Mouse (Mus musculus): ENCODE data around the gene Wdr34.
"Not testable (repeated sequence)": the region's sequence is repeated elsewhere in the genome, so short reads cannot be mapped to it uniquely, and the experiment has no call there.

Gene Wdr34

DNA sequence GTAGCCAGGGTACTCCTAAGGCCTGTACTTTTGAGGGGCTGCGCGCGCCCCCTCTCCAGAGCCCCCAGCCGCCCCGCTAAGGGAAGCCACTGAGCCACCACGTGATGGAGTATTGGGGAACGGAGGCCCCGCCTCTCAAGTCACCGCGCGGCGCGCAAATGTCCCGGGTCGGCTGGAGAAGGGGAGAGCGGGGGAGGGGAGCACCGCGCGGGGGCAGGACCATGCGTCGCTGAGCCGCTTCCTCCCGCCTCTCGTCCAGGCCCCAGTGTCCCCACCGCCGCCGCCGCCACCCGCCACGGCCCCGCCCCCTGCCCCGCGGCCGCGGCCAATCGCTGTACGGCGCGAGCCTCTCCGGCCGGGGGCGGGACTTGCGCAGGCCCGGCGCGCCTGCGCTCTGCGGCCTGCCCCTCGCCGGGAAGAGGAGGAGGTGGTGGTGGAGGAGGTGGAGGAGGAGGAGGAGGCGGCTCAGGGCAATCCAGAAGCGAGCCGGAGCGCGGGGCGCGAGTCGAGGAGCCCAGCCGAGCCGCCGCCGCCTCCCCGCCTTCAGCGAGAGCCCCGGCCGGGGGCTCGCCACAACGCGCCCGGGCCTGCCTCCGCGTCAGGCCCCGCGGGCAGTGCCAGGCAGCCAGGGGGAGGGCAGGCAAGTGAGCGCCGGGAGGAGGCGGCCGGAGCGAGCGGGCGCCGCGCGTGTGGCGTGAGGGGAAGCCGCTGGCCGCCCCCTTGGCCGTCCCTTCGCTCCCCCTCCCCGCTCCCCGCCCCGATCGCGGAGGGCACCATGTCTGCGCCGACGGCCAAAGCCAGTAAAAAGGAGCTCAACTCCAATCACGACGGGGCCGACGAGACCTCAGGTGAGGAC, 17.6 kb upstream of the Wdr34 start:
- DNase-seq = peak; percentile 97

DNA sequence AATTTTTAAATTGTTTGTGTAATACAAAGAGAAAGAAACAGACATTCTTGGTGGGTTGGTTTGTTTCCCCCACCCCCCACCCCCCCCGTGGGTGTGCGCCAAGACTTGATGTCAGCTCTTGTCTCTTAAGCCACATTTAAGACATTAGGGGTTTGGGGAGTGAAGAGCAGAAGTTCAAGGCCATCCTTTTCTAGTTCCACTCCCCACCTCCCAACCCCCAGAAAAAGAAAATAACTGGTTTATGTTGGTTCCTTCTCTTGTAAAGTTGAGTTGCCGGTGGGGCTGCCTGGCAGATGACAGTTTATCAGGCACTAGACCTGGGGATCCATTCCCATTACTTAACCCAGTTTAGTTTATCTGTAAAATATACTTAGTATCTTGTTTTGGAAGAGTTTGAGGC, 15.6 kb upstream of the Wdr34 start:
- DNase-seq = no peak

DNA sequence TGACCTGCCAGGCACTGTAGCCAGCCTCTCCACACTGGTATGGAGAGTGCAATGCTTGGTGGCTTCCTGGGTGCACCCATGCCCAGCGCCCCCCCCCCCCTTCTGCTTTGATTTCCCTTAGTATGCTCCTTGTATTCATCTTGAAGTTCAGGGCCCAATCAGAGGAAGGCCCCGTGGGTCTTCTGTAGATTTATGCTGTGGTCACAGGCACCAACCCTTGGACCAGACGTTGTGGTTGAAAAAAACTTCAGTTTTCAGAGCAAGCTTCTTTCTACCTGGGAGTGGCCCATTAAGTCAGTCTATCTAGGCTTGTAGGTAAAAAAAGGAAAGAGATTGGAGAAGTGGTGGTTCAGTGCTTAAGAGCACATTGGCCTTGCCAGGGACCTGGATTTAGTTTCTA, 15.1 kb upstream of the Wdr34 start:
- no peak for DNase-seq

DNA sequence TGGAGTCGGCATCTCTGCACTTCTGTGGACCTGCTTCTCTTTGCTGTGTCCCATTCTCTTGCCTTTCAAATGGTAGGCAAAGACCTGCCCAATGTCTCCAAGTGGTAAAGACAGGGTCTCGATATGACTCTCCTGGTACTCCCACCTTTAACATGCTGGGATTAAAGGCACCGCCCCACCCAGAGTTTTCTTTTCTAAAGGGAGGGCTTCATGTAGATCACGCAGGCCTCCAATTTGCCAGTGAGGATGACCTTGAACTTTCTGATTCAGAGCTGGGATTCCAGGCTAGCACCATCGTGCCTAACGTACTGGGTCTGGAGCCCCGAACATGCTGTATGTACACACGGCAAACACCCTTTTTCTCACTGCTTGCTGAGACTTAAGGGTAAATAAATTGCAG, 14.6 kb upstream of the Wdr34 start:
- no peak for DNase-seq

DNA sequence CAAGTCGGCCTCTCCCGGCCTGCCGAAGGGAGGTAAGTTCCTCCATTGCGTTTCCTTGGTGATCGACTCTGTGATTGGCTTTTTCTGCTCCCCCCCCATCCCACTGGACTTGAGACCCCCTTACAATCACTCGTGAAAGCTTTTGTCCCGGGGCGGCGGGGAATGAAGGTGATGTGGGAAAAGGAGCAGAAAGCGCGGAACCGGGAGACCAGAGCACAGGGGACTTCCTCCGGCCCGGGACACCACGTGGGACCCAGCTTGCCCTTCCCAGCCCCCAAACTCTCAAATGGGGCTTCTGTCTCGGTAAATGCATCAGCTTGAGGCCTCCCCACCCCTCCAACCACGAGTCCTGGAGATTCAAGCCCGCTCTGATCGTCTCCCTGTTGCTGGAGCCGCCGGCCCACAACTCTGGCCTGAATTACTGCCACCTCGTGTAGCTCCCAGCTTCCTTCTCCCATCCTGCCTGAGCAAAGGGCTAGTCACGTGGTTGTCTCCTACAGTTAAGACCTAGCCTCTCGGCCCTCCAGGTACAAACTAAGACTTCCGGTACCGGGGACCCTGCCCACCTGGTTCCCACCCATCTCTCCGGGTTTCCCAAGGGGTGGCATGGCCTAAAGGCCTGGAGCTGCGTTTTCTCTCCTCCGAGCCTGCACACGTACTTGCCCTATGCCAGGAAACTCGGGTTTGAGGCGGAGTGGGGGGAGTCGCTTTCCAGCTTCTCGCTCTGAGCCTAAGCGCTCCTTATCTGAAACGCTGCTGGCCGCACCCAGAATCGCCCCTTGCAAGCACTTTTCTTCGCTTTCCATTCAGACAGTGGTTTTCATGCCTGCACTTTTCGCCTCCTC, 13.8 kb upstream of the Wdr34 start:
- peak; percentile 77 for DNase-seq

DNA sequence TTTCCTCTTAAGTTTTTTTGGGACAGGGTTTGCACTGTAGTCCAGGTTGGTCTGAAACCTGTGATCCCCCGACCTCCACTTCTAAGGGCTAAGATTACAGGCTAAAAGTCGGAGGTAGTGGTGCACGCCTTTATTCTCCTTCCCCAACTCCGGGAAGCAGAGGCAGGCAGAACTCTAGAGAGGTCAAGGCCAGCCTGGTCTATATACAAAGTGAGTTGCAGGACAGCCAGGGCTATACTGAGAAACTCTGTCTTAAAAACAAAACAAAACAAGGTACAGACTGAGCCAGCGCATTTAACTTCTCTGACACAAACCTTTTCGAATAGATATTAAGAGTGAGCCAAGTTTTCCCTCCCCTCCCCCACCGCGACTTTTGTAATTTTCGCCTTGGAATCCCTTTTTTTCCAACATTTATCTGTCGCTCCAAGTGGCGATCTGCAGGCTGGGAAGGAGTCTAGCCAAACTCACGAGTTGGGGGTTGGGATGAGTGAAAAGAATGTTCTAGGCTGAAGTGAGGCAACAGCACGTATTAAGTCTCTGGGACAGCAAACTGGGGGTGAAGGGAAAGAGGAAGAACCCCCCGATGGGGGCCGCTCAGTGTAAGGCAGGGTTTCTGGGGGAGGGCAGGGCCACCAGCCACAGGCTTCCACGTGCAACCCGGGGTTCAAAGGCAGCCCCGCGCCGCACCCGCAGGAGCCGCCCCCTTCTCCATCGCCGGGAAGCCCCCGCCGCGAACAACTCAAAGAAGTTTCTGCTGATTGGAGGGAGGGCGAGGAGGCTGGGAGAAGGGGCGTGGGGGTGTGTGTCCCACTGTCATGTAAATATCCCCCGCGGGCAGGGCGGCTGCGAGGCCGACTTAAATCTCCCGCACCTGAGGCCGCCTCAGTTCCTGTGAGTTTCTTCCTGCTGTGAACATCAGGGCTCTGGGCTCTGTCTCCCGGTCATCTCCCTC, 12.8 kb upstream of the Wdr34 start:
- DNase-seq = peak; percentile 62

DNA sequence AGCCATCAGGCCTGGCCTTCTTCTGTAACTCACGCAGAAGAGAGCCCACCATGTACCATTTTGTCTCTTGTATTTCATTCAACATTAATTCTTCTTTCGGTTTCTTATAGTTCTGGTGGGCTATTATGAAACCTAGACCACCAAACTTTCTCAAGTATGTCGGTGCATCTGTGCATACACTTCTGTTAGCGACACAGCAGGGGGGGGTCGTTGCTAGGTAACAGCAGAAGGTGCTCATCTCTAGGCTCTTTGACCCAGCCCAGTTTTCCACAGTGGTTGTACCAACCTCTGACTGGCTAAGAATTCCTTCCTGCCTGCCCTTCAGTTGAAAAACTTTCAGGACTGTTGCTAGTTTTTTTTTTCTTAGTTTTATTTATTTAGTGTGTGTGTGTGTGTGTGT, 9.7 kb upstream of the Wdr34 start:
- DNase-seq = peak; percentile 36

DNA sequence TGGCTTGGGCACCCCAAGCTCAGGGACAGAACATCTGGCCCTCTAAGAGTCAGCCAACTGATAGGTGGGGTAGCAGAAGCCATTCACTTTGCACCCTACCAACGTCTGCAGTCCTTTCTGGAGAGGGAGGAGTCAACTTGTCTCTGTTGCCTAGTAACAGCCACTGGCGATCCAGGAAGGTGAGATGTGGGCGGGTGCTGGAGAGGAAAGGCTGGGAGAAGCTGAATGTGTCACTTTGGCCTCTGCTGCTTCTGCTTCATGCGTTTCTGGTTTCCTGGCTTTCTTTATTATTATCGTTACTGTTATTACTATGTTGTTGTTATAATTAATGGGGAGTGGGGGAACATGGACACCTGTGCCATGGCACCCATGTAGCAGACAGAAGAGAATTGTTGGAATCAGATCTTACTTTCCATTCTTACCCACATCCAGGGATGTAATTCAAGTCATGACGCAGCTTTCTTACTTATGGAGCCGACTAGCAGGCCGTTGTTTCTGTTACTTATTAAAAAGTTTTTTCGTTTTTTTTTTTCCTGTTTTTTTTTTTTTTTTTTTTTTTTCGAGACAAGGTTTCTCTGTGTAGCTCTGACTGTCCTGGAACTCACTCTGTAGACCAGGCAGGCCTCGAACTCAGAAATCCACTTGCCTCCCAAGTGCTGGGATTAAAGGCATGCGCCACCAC, 8.7 kb upstream of the Wdr34 start, which contains the start of gene Set:
Set (plus strand) TSS at position 156 of the 682 bp plus-strand sequence.
- peak; percentile 58 for DNase-seq

DNA sequence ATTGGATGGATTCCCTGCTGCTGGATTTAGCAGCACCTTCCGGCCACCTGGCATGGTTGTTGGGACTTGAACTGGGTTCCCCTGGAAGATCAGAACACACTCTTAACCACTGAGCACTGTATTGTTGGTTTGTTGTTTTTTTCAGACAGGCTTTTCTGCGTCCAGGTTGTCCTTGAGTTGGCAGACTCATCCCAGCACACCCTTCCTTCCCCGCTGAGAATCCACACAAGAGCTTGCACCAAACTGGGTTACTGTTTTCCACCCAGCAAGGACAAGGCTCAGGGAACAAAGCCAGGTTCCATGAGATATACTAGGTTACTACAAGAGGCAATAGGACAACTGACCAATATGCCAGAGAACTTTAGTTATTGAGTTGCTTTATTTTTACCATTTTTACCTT, 8.1 kb upstream of the Wdr34 start:
- DNase-seq = no peak

DNA sequence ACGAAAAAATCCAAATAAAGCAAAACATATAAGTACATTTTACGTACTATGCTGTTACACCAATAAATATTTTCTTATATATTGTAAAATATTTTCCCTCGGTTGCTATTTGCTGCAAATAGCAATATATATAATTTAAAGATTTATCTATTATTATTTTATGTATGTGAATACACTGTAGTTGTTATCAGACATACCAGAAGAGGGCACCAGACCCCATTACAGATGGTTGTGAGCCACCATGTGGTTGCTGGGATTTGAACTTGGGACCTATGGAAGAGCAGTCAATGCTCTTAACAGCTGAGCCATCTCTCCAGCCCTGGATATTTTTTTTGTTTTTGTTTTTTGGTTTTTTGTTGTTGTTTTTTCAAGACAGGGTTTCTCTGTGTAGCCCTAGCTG, 6.6 kb upstream of the Wdr34 start:
- not testable (repeated sequence) for DNase-seq

DNA sequence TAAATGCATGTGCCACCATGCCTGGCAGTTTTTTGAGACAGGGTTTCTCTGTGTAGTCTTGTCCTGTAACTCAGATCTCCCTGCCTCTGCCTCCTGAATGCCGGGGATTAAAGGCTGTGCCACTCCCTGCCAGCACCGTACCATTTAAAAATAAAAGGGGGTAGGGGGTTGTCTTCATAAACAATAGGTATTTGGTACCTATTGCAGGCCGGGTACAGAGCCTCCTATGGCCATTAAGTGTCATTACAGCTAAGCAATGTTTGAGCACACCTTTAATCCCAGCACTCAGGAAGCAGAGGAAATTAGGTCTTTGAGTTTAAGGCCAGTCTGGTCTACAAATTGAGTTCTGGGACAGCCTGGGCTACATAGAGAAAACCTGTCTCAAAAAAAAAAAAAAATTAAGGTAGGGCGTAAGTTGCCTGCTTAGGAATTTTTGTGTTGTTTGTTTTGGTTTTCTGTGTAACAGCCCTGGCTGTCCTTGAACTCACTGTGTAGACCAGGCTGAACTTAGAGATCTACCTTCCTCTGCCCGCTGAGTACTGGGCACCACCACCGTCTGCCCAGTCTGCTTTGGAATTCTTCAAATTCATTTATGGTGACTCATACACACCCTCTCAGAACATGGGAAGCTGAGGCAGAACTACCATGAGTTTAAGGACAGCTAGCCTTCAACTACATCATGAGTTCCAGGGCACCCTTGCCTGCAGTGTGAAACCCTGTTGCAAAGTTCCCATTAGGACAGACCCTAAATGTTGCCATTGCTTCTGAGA, 3.5 kb upstream of the Wdr34 start:
- DNase-seq = peak; percentile 32

DNA sequence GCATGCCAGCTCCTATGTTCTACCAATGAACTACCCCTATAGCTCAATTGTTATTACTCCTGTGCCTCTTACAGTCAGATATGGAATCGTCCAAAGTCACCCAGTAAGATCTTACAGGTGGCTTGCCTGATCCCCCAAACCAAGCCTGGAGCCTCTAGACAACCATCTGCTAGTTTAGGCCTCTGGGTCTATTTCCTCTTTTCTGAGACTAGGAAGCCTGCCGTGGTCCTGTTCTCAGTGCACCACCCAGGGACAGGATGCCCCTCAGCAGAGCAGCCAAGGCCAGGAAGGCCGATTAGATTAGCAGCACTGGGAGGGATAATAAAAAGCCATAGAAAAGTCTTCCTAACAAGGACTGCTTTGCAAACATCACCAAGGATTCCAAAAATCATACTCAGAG, 1.1 kb upstream of the Wdr34 start:
- no peak for DNase-seq

DNA sequence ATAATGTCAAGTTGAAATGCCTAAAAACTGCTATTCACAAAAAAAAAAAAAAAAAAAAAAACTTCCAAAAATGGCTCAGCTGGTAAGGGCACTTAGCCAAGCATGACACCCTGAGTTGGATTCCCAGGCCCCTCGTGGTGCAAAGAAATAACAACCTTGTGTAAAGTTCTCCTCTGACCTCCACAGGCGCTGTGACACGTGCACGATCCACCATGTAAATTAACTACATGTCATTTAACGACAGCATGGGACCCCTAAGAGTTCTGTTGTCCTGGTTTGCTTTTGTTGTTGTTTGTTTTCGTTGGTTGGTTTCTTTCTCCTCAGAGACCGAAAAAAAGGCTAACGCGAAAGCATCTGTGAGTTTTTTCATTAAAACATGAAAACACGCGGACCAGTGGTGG, 580 bp downstream of the Wdr34 start:
- DNase-seq = no peak

DNA sequence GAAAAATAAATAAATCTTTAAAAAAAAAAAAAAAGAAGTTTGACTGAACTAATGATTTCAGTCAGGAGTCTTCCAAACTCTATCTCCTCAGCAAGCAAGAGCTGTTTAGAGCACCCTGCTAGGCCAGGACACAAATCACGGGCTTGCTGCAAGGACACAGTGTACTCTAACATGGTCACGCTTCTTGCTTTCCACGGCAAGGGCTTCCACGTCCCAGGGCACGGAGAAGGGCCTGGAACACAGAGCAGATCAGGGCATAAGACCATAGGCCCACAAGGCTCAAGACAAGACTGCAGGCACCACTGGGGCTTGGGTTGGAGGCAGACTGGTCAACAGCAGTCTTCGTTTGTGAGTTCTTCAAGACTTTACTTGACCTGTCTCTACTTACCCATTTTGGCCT, 1.6 kb downstream of the Wdr34 start:
- DNase-seq = no peak

DNA sequence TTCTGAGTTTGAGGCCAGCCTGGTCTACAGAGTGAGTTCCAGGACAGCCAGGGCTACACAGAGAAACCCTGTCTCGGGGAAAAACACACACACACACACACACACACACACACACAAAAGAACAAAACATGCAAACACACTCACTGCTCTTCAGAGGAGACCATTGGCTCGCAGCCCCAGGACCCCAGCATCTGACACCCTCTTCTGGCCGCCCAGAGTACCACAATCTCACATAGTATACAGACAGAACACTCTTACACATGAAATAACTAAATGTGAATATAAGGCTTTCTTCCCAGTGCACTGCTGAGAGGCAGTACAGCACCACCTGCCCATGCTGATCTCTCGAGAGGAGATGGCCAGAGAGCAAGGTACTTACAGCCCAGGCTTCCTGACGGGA, 4.1 kb downstream of the Wdr34 start:
- DNase-seq = no peak

DNA sequence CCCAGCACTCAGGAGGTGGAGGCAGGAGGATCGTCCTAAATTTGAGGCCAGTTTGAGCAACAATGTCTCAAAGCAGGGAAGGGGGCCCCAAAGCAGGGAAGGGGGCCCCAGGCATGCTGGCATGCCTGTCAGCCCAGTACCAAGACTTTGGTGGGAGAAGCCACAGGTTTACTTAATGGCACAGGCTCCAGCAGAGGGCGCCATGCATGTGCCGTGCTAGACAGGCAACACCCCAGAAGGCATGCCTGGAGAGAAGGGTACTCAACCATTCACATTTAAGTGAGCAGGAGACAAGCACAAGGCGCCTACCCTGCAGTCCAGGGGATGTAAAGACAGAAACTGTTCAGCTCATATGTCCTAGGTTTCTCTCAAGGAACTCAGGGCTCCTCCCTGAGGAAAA, 6.2 kb downstream of the Wdr34 start:
- DNase-seq = peak; percentile 87

DNA sequence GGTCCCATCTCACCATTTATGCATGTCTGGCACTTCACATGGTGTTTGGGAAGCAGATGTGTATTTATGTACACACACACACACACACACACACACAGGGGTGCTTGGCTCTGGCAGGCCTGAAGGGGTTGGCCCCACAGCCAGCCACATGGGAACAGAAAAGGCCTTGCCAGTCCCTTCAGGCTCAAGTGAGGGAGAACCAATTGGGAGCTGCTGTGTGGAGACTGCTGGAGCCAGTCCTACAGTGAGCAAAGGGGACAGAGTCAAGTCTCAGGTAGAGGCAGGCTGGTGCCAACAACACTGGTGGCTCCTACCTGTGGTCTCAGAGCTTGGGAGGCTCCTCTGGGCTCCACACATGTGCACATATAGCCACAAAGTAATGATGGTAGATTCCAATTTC, 9.0 kb downstream of the Wdr34 start:
- DNase-seq = no peak

DNA sequence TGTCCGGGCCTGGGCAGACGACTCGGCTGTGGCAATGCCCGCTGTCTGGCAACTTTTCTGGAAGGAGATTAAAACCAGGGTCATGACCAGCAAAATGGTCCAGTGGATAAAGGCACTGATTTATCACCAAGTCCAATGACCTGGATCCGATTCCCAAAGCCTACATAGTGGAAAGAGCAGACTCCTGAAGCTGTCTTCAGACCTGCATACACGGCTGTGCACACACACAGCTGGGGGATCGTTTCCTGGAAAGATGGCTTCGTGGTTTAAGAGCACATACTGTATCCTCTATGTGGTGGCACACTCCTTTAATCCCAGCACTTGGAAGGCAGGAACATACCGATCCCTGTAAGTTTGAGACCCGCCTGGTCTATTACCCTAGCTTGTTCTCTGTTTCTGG, 10.3 kb downstream of the Wdr34 start:
- DNase-seq = no peak

DNA sequence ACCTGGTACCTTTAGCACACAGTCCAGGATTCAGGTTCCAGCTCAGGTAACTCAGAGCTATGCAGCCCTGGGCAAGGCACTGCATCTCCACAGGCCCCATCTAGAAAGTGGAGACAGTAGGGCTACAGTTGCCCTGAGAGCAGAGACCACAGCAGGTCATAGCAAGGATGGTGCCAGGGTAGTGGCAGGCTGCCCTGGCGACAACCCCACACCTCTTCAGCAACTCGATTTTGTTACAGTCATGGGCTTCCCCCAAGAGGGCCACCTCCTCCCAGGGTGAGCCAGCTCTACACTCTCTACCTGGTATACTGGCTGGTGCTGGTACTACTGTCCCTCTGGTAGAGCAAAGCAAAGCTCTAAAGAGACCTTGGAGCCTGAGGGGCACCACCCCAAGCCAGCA, 10.9 kb downstream of the Wdr34 start:
- no peak for DNase-seq

DNA sequence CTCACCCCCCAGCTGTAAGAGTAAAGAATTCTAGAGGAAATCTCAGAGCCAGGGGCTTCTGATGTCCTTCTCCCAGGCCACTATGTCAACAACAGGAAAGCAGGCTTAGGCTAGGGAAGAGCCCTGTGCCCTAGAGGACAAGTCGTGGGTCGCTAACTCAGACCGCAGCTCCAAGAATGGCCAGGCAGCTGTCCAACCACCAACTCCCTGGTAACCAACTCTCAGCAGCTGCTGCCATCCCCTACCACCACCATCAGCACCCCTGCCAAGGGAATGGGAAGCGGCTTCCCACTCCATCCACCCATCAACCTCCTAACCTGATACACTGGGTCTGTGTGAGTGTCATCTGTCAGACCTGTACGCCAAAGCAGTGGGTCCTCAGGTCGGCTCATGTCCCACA, 15.7 kb downstream of the Wdr34 start:
- no peak for DNase-seq

DNA sequence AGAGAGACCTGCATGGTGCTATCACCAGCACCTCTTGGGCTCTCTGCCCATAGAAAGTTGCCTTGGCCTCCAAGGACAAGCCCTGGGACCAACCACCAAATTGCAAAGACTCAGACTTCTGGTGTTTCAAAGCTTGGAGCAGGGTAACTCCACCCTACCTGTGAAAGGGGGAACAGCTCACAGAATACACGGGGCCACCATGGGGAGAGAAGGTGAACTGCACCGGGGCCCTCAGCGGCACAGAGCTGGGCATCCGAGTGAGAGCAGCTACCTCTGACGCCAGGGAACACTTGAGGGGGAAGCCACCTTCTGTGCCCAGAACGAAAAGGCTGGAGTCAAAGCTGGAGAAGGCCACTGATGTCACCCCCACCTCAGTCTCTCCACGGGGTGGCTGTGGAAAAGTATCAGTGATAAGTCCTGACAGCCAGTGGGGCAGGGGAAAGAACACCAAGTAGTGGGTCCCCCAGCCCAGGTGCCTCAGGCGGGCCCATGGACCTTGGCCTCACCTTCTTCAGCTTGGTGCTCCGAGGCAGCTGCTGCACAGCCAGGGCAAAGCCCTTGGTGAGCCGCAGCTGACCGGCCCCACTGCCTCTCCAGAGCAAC, 16.3 kb downstream of the Wdr34 start:
- DNase-seq = peak; percentile 15

Measured in retina, postnatal 1 day (tissue).